Mouse (Mus musculus) embryonic fibroblast, embryonic 13.5 days (primary cell): Measurements from ENCODE around the gene Gm21905.

Experiments
- CTCF ChIP-seq: IDR thresholded peaks from 2 replicates; pipeline ENCODE4 v1.5.1; 2011; ENCODE audit warnings: mild to moderate bottlenecking, control low read depth, low read length, moderate library complexity, borderline replicate concordance; ENCODE audit not compliant: insufficient read depth
- POLR2A ChIP-seq: IDR thresholded peaks from 2 replicates; pipeline ENCODE4 v1.6.1; 2011; ENCODE audit warnings: low read depth, mild to moderate bottlenecking, control low read depth, low read length, moderate library complexity

- no peak for TF ChIP-seq POLR2A
- TF ChIP-seq CTCF, result no peak
Measured at GRCm38 (mm10) chr5:67955486-67955885, 9.3 kb upstream of the Gm21905 start.
